Mouse (Mus musculus): Measurements from ENCODE around the gene Trhr2. TPM values are rescaled to one million over a fixed set of nuclear protein-coding genes. Genes with fewer than 3 reads are reported as not detected.
"Not testable (repeated sequence)": the region's sequence is repeated elsewhere in the genome, so short reads cannot be mapped to it uniquely, and the experiment has no call there.

Gene Trhr2
- polyA plus RNA-seq, 1 experiment from 2014 or later, result not detected

GRCm38 (mm10) chr8:122330446-122331133 is 30.0 kb downstream of the Trhr2 start:
- Histone ChIP-seq H3K27ac (ENCODE audit: low read depth, low read length) (no peak overlapping the region), H3K27me3 (ENCODE audit: control insufficient read depth, insufficient read depth, low read length) (peaks cover 15% of the 10 kb centered on the region), H3K9ac (ENCODE audit: low read length) (no peak overlapping the region), H3K36me3 (ENCODE audit: control insufficient read depth, insufficient read depth, low read length) (no peaks in the 10 kb centered on the region), H3K4me1 (ENCODE audit: control insufficient read depth, insufficient read depth, low read length) (peaks cover 1% of the 10 kb centered on the region; the same call in 1 of the 2 replicates), H3K4me2 (ENCODE audit: low read depth) (no peak overlapping the region; the same call in 1 of the 2 replicates), H3K9me3 (ENCODE audit: control insufficient read depth, low read length) (no peaks in the 10 kb centered on the region), H3K4me3 (ENCODE audit: low read depth, low read length) (no peak overlapping the region)
- no peak for DNase-seq (ENCODE audit: low spot score)
- 78% methylated on average over 12 of the region's 12 CpGs for WGBS
- ATAC-seq (ENCODE audit: insufficient read depth, low FRiP score, low TSS enrichment), result no peak

- DNase-seq (ENCODE audit: low spot score) (no peak), ATAC-seq (ENCODE audit: insufficient read depth, low FRiP score, low TSS enrichment) (no peak)
- no peaks in the 10 kb centered on the region for H3K4me1 ChIP-seq (ENCODE audit: control insufficient read depth, insufficient read depth, low read length)
- no peak overlapping the region; the same call in 1 of the 2 replicates for H3K4me2 ChIP-seq (ENCODE audit: low read depth)
- no peak overlapping the region for H3K27ac ChIP-seq (ENCODE audit: low read depth, low read length)
- H3K9me3 ChIP-seq (ENCODE audit: control insufficient read depth, low read length), result no peaks in the 10 kb centered on the region
- H3K4me3 ChIP-seq (ENCODE audit: low read depth, low read length), result no peak overlapping the region
- no peaks in the 10 kb centered on the region for H3K36me3 ChIP-seq (ENCODE audit: control insufficient read depth, insufficient read depth, low read length)
- WGBS, result 77% methylated on average over 22 of the region's 22 CpGs
- H3K27me3 ChIP-seq (ENCODE audit: control insufficient read depth, insufficient read depth, low read length), result peaks cover 6% of the 10 kb centered on the region
- H3K9ac ChIP-seq (ENCODE audit: low read length), result no peak overlapping the region
Measured at GRCm38 (mm10) chr8:122329553-122330239, 30.9 kb downstream of the Trhr2 start.

- Histone ChIP-seq H3K4me1 (ENCODE audit: control insufficient read depth, insufficient read depth, low read length) (peaks cover 5% of the 10 kb centered on the region; the same call in 1 of the 2 replicates), H3K27me3 (ENCODE audit: control insufficient read depth, insufficient read depth, low read length) (0 out of 2 replicates have a peak, but pooled peaks cover 2% of the 10 kb centered on the region), H3K4me3 (ENCODE audit: low read depth, low read length) (no peak overlapping the region), H3K9ac (ENCODE audit: low read length) (no peak overlapping the region), H3K36me3 (ENCODE audit: control insufficient read depth, insufficient read depth, low read length) (no peaks in the 10 kb centered on the region), H3K4me2 (ENCODE audit: low read depth) (no peak overlapping the region), H3K9me3 (ENCODE audit: control insufficient read depth, low read length) (no peaks in the 10 kb centered on the region), H3K27ac (ENCODE audit: low read depth, low read length) (no peak overlapping the region)
- ATAC-seq (ENCODE audit: insufficient read depth, low FRiP score, low TSS enrichment) (no peak), DNase-seq (ENCODE audit: low spot score) (no peak)
- WGBS, result 81% methylated on average over 8 of the region's 8 CpGs
Measured at GRCm38 (mm10) chr8:122329072-122329471, 31.5 kb downstream of the Trhr2 start.

- Histone ChIP-seq H3K27ac (ENCODE audit: low read depth, low read length) (no peak overlapping the region), H3K9ac (ENCODE audit: low read length) (no peak overlapping the region), H3K36me3 (ENCODE audit: control insufficient read depth, insufficient read depth, low read length) (no peaks in the 10 kb centered on the region), H3K4me2 (ENCODE audit: low read depth) (no peak overlapping the region), H3K27me3 (ENCODE audit: control insufficient read depth, insufficient read depth, low read length) (no peaks in the 10 kb centered on the region), H3K4me3 (ENCODE audit: low read depth, low read length) (no peak overlapping the region), H3K9me3 (ENCODE audit: control insufficient read depth, low read length) (no peaks in the 10 kb centered on the region), H3K4me1 (ENCODE audit: control insufficient read depth, insufficient read depth, low read length) (peaks cover 7% of the 10 kb centered on the region; the same call in 1 of the 2 replicates)
- ATAC-seq (ENCODE audit: insufficient read depth, low FRiP score, low TSS enrichment), result no peak
- WGBS, result 24% methylated on average over 14 of the region's 14 CpGs
- DNase-seq (ENCODE audit: low spot score), result no peak
Measured at GRCm38 (mm10) chr8:122326114-122326542, 34.4 kb downstream of the Trhr2 start.

- no peak overlapping the region for H3K9ac ChIP-seq (ENCODE audit: low read length)
- H3K4me2 ChIP-seq (ENCODE audit: low read depth), result no peak overlapping the region
- no peaks in the 10 kb centered on the region for H3K9me3 ChIP-seq (ENCODE audit: control insufficient read depth, low read length)
- H3K4me3 ChIP-seq (ENCODE audit: low read depth, low read length), result no peak overlapping the region
- ATAC-seq (ENCODE audit: insufficient read depth, low FRiP score, low TSS enrichment), result no peak
- no peaks in the 10 kb centered on the region for H3K36me3 ChIP-seq (ENCODE audit: control insufficient read depth, insufficient read depth, low read length)
- H3K27ac ChIP-seq (ENCODE audit: low read depth, low read length), result no peak overlapping the region
- no peaks in the 10 kb centered on the region for H3K27me3 ChIP-seq (ENCODE audit: control insufficient read depth, insufficient read depth, low read length)
- peaks cover 10% of the 10 kb centered on the region; the same call in 1 of the 2 replicates for H3K4me1 ChIP-seq (ENCODE audit: control insufficient read depth, insufficient read depth, low read length)
- 76% methylated on average over 2 of the region's 2 CpGs for WGBS
- DNase-seq (ENCODE audit: low spot score), result no peak
Measured at GRCm38 (mm10) chr8:122325196-122325595, 35.4 kb downstream of the Trhr2 start.

- not testable (repeated sequence) for H3K9ac ChIP-seq (ENCODE audit: low read length); ATAC-seq (ENCODE audit: insufficient read depth, low FRiP score, low TSS enrichment); DNase-seq (ENCODE audit: low spot score); H3K27me3 ChIP-seq (ENCODE audit: control insufficient read depth, insufficient read depth, low read length); H3K9me3 ChIP-seq (ENCODE audit: control insufficient read depth, low read length); H3K4me3 ChIP-seq (ENCODE audit: low read depth, low read length); H3K36me3 ChIP-seq (ENCODE audit: control insufficient read depth, insufficient read depth, low read length); H3K27ac ChIP-seq (ENCODE audit: low read depth, low read length); H3K4me2 ChIP-seq (ENCODE audit: low read depth); H3K4me1 ChIP-seq (ENCODE audit: control insufficient read depth, insufficient read depth, low read length)
- 4% methylated on average over 13 of the region's 13 CpGs for WGBS
Measured at GRCm38 (mm10) chr8:122323951-122324402, 36.6 kb downstream of the Trhr2 start.

GRCm38 (mm10) chr8:122322792-122323191 is 37.8 kb downstream of the Trhr2 start:
- Histone ChIP-seq H3K36me3 (ENCODE audit: control insufficient read depth, insufficient read depth, low read length) (no peaks in the 10 kb centered on the region), H3K9ac (ENCODE audit: low read length) (no peak overlapping the region), H3K4me3 (ENCODE audit: low read depth, low read length) (no peak overlapping the region), H3K27me3 (ENCODE audit: control insufficient read depth, insufficient read depth, low read length) (no peaks in the 10 kb centered on the region), H3K4me1 (ENCODE audit: control insufficient read depth, insufficient read depth, low read length) (peaks cover 12% of the 10 kb centered on the region), H3K9me3 (ENCODE audit: control insufficient read depth, low read length) (no peaks in the 10 kb centered on the region), H3K4me2 (ENCODE audit: low read depth) (no peak overlapping the region), H3K27ac (ENCODE audit: low read depth, low read length) (no peak overlapping the region)
- 42% methylated on average over 11 of the region's 11 CpGs for WGBS
- DNase-seq (ENCODE audit: low spot score) (no peak), ATAC-seq (ENCODE audit: insufficient read depth, low FRiP score, low TSS enrichment) (no peak)

GRCm38 (mm10) chr8:122322126-122322525 is 38.4 kb downstream of the Trhr2 start:
- no peaks in the 10 kb centered on the region for H3K27me3 ChIP-seq (ENCODE audit: control insufficient read depth, insufficient read depth, low read length)
- H3K4me1 ChIP-seq (ENCODE audit: control insufficient read depth, insufficient read depth, low read length), result peaks cover 12% of the 10 kb centered on the region
- DNase-seq (ENCODE audit: low spot score) (no peak), ATAC-seq (ENCODE audit: insufficient read depth, low FRiP score, low TSS enrichment) (no peak)
- H3K36me3 ChIP-seq (ENCODE audit: control insufficient read depth, insufficient read depth, low read length), result no peaks in the 10 kb centered on the region
- H3K4me3 ChIP-seq (ENCODE audit: low read depth, low read length), result no peak overlapping the region
- H3K27ac ChIP-seq (ENCODE audit: low read depth, low read length), result no peak overlapping the region
- WGBS, result 92% methylated on average over 7 of the region's 7 CpGs
- no peaks in the 10 kb centered on the region for H3K9me3 ChIP-seq (ENCODE audit: control insufficient read depth, low read length)
- H3K9ac ChIP-seq (ENCODE audit: low read length), result no peak overlapping the region
- H3K4me2 ChIP-seq (ENCODE audit: low read depth), result no peak overlapping the region

Data from neural tube, embryonic 11.5 days (tissue).